Mouse (Mus musculus): Measurements from ENCODE around the gene Rad23b. TPM values are rescaled to one million over a fixed set of nuclear protein-coding genes. Genes with fewer than 3 reads are reported as not detected.

Rad23b gene
- total and polyA plus RNA-seq, 2 experiments from 2014 or later: 95.9 to 222 TPM

DNA sequence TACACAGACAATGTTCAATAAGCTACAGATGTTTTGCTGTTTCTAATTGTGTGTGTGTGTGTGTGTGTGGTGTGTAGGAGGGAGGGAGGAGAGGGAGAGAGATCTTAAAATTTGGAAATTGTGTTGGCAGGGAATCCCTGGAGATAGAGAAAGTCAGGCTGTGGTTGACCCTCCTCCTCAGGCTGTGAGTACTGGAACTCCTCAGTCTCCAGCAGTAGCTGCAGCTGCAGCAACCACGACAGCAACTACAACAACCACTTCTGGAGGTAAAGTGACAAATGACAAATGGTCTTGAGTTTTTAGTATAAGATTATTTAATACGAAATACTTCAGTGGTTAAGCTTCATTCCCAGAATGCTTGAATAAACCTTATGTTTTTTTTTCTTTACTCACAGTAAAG is 32.5 kb downstream of the Rad23b start:
- H3K27ac ChIP-seq (ENCODE audit: low read depth, low read length): no peak overlapping the region
- H3K4me1 ChIP-seq (ENCODE audit: insufficient read depth): no peaks in the 10 kb centered on the region
- no peak overlapping the region for H3K4me2 ChIP-seq (ENCODE audit: low read depth)
- WGBS: 89% methylated on average over 2 of the region's 2 CpGs
- TF ChIP-seq CTCF (IDR thresholded peaks at IDR 0.05; ENCODE audit: low read depth): no peak
- H3K9ac ChIP-seq: no peak overlapping the region
- H3K36me3 ChIP-seq (ENCODE audit: insufficient read depth): peaks cover 73% of the 10 kb centered on the region
- no peaks in the 10 kb centered on the region for H3K9me3 ChIP-seq (ENCODE audit: low read length)
- no peak for DNase-seq
- ATAC-seq: no peak
- no peaks in the 10 kb centered on the region for H3K27me3 ChIP-seq (ENCODE audit: insufficient read depth, low read length)
- H3K4me3 ChIP-seq (ENCODE audit: low read depth, low read length): no peak overlapping the region

DNA sequence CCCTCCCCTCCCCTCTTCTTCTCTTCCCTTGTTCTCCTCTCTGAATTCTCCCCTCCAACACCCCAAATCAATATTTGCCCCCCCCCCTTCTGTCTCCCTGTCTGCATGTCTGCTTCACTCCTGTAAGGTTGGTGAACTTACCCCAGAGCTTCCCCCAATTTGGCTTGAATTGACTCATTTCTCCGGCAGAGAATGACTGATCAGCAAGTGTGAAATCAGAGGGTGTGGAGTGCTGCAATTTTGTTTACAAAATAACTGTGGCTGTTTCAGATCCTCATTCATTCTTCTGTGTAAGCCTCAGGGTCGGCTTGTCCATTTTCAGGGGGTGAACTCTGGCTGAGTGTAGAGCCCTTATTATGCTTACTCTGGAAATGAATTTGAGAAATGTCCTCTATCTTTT is 36.9 kb downstream of the Rad23b start:
- peaks cover 59% of the 10 kb centered on the region for H3K36me3 ChIP-seq (ENCODE audit: insufficient read depth)
- WGBS: 74% methylated on average over 2 of the region's 2 CpGs
- H3K27ac ChIP-seq (ENCODE audit: low read depth, low read length): no peak overlapping the region
- no peak overlapping the region for H3K4me2 ChIP-seq (ENCODE audit: low read depth)
- no peak for DNase-seq
- H3K27me3 ChIP-seq (ENCODE audit: insufficient read depth, low read length): no peaks in the 10 kb centered on the region
- ATAC-seq: no peak
- no peak overlapping the region for H3K4me3 ChIP-seq (ENCODE audit: low read depth, low read length)
- no peak for TF ChIP-seq CTCF (IDR thresholded peaks at IDR 0.05; ENCODE audit: low read depth)
- H3K9ac ChIP-seq: no peak overlapping the region
- H3K9me3 ChIP-seq (ENCODE audit: low read length): no peaks in the 10 kb centered on the region
- H3K4me1 ChIP-seq (ENCODE audit: insufficient read depth): no peaks in the 10 kb centered on the region

DNA sequence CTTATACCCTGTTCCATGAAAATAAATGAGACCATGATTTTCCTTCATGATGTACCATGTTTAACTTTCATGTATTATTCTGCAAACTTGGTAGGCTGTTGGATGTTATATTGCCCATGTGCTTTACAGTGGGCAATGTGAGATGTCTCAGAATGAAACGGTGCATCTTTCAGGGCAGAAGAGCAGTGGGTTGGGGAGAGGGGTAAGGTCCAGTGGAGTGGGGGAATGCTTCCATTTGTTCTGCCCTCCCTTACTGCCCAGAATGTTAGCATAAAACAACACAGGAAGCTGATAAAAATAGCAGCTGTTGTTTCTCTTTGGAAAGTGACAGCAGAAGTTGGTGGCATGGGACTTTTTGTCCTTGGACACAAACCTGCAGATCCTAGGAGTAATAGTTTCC is 41.6 kb downstream of the Rad23b start:
- ATAC-seq (no peak), DNase-seq (no peak)
- TF ChIP-seq CTCF (IDR thresholded peaks at IDR 0.05; ENCODE audit: low read depth): no peak
- Histone ChIP-seq H3K36me3 (ENCODE audit: insufficient read depth) (peaks cover 26% of the 10 kb centered on the region), H3K9me3 (ENCODE audit: low read length) (no peaks in the 10 kb centered on the region), H3K4me3 (ENCODE audit: low read depth, low read length) (no peak overlapping the region), H3K4me1 (ENCODE audit: insufficient read depth) (no peaks in the 10 kb centered on the region), H3K27me3 (ENCODE audit: insufficient read depth, low read length) (no peaks in the 10 kb centered on the region), H3K9ac (no peak overlapping the region), H3K4me2 (ENCODE audit: low read depth) (no peak overlapping the region), H3K27ac (ENCODE audit: low read depth, low read length) (no peak overlapping the region)
- 87% methylated on average over 1 of the region's 1 CpGs for WGBS

DNA sequence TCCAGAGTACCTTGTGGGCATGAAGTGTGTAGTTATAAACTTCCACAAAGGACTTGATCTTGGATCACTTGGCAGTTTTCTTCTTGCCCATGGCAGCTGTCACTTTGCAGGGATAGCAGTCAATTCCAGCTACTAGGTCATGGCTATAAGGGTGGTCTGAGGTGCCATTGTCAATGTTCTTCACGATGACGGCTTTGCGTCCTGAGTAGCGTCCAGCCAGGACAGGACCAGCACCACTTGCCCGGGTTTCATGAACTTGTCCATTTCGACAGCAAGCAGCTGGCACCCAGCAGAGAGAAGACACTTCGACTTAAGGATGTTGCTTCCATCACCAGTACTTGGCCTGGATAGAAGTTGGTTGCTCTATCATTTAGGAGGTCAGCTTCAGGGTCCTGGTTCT is 42.6 kb downstream of the Rad23b start:
- WGBS: 96% methylated on average over 7 of the region's 7 CpGs
- no peak overlapping the region for H3K4me2 ChIP-seq (ENCODE audit: low read depth)
- no peak overlapping the region for H3K9ac ChIP-seq
- H3K27ac ChIP-seq (ENCODE audit: low read depth, low read length): no peak overlapping the region
- peaks cover 19% of the 10 kb centered on the region for H3K36me3 ChIP-seq (ENCODE audit: insufficient read depth)
- H3K27me3 ChIP-seq (ENCODE audit: insufficient read depth, low read length): no peaks in the 10 kb centered on the region
- no peak overlapping the region for H3K4me3 ChIP-seq (ENCODE audit: low read depth, low read length)
- no peaks in the 10 kb centered on the region for H3K4me1 ChIP-seq (ENCODE audit: insufficient read depth)
- ATAC-seq (no peak), DNase-seq (no peak)
- TF ChIP-seq CTCF (IDR thresholded peaks at IDR 0.05; ENCODE audit: low read depth): no peak
- H3K9me3 ChIP-seq (ENCODE audit: low read length): no peaks in the 10 kb centered on the region

DNA sequence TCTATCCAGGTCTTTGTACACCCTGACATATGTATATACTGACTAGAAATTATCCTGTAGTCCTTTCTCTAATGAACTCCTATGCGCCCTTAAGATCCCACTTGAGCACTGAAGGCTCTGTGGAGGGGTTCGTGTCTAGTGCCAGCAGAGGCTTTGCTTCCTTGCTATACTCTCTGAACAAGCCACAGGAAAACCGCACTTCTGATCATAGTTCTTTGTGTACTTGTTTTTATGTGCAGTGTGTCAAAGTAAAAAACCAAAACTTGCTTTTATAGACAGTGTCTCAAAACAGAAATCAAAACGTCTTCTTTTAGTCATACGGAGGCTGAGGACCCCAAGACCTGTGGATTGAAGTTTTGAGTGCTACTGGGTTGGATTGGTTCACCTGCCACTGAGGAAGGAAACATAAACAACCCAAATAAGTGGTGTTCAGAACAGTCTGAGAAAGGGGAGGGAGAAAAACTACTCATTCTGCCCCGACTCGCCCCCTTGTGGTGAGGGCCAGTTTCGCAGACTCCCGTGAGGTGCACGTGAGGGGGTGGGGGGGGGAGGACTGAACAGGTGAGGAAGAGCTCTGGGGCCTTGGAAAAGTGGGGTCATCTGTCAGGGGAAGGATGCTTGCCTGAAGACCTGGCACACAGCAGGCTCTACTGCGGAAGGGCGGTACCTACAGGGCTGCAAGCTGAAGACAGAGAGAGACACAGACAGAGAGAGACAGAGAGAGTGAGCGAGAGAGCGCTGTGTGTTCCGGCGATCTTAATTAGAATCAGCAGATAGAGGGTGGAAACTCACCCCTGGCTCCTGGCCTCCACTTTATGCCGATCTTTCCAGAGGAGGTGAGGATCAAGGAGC is 48.3 kb downstream of the Rad23b start:
- TF ChIP-seq CTCF (IDR thresholded peaks at IDR 0.05; ENCODE audit: low read depth): peak; percentile 68
- no peak overlapping the region for H3K27ac ChIP-seq (ENCODE audit: low read depth, low read length)
- no peak overlapping the region for H3K4me2 ChIP-seq (ENCODE audit: low read depth)
- H3K36me3 ChIP-seq (ENCODE audit: insufficient read depth): no peaks in the 10 kb centered on the region
- ATAC-seq (no peak), DNase-seq (peak; percentile 14)
- 41% methylated on average over 17 of the region's 17 CpGs for WGBS
- H3K4me1 ChIP-seq (ENCODE audit: insufficient read depth): no peaks in the 10 kb centered on the region
- no peaks in the 10 kb centered on the region for H3K9me3 ChIP-seq (ENCODE audit: low read length)
- no peak overlapping the region for H3K9ac ChIP-seq
- no peak overlapping the region for H3K4me3 ChIP-seq (ENCODE audit: low read depth, low read length)
- no peaks in the 10 kb centered on the region for H3K27me3 ChIP-seq (ENCODE audit: insufficient read depth, low read length)

DNA sequence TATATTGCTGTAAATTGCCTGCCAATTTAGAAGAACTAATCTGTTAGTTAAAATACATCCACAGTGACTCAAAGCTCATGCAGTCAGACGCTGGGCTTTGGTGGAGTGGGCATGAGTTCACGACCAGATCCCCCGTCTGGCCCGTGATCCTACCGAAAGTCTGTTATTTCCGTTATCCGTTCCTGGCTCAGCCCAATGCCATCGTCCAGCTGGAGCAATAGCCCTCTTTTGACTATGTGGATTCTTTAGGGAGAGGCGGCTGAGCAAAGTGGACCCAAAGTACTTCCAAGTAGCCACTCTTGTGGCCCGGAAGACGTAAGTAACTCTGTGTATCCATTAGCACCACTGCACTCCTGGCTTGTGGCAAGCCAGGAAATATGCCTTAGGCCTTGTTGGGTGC is 49.1 kb downstream of the Rad23b start:
- Histone ChIP-seq H3K27ac (ENCODE audit: low read depth, low read length) (no peak overlapping the region), H3K4me1 (ENCODE audit: insufficient read depth) (no peaks in the 10 kb centered on the region), H3K36me3 (ENCODE audit: insufficient read depth) (no peaks in the 10 kb centered on the region), H3K4me2 (ENCODE audit: low read depth) (no peak overlapping the region), H3K4me3 (ENCODE audit: low read depth, low read length) (no peak overlapping the region), H3K9ac (no peak overlapping the region), H3K9me3 (ENCODE audit: low read length) (no peaks in the 10 kb centered on the region), H3K27me3 (ENCODE audit: insufficient read depth, low read length) (no peaks in the 10 kb centered on the region)
- no peak for DNase-seq
- 71% methylated on average over 11 of the region's 11 CpGs for WGBS
- ATAC-seq: no peak
- TF ChIP-seq CTCF (IDR thresholded peaks at IDR 0.05; ENCODE audit: low read depth): no peak

DNA sequence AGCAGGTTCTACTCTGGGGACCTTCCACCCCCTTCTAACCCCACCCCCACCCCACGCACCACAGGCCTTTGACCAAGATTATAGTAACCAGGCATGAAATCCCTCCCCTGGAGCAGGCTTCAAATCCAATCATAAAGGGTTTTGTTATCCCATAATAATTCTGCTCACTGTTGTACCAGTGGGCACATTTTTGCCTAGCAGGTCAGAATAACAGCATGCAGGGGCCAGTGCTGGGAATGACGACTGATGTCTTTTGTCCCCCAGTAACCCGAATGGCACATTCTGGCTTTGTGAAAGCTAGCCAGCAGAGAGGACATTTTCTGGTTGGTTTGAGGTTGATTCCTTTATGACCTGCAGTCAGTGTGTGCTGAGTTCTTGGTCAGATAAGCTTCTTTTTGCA is 55.5 kb downstream of the Rad23b start:
- H3K27ac ChIP-seq (ENCODE audit: low read depth, low read length): no peak overlapping the region
- ATAC-seq (no peak), DNase-seq (no peak)
- no peak overlapping the region for H3K9ac ChIP-seq
- no peak for TF ChIP-seq CTCF (IDR thresholded peaks at IDR 0.05; ENCODE audit: low read depth)
- no peaks in the 10 kb centered on the region for H3K27me3 ChIP-seq (ENCODE audit: insufficient read depth, low read length)
- H3K9me3 ChIP-seq (ENCODE audit: low read length): no peaks in the 10 kb centered on the region
- no peaks in the 10 kb centered on the region for H3K4me1 ChIP-seq (ENCODE audit: insufficient read depth)
- no peak overlapping the region for H3K4me2 ChIP-seq (ENCODE audit: low read depth)
- H3K4me3 ChIP-seq (ENCODE audit: low read depth, low read length): no peak overlapping the region
- no peaks in the 10 kb centered on the region for H3K36me3 ChIP-seq (ENCODE audit: insufficient read depth)
- WGBS: 32% methylated on average over 3 of the region's 3 CpGs

All from forebrain, postnatal 0 days (tissue).